In the genomic region with DNA sequence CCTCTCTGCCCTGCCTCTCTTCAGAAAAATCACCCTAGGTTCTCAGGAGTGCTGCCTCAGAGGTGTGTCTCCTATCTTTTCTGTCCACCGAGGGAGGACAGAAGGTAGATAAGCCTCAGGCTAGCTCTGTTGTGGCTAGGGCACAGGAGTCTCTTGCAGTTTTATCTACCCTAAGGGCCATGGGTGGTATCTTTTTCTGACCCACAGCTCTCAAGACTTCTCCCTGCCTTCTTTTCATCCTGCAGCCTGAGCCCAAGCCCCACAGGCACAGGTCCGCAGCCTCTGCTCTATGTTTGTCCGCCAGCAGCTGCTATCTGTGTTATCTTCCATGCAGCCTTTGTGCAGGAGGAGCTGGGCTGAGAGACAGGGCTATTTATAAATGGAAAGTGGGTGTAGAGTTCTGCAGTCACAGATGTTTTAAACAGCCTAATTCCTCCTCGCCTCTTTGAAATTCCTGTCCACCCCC, we compare ENCODE assay signal across 9 mouse cellular contexts. TPM values are rescaled to one million over a fixed set of nuclear protein-coding genes. Genes with fewer than 3 reads are reported as not detected.
DNase-seq lines count a peak whose midpoint lies in the region; ATAC-seq and TF ChIP-seq lines count a peak whose summit lies in the region.
"Had no signal": no experiment of that assay in that cellular context is flagged by ENCODE, and none has a peak within 500 bp of the region (broad histone marks: within the 10 kb centered on the region; RNA-seq: fewer than 3 reads in every experiment).

No protein-coding gene starts in this region.

- WGBS in olfactory bulb, adult 2 months: 9% methylated on average over 4 of the region's 4 CpGs
- WGBS in thymus, adult 2 months: 74% methylated on average over 4 of the region's 4 CpGs

- no peaks in the 10 kb centered on the region for H3K27me3 ChIP-seq in G1E (ENCODE audit: insufficient read depth, low read length)
- H3K27me3 ChIP-seq in thymus, adult 2 months (ENCODE audit: control insufficient read depth, insufficient read depth, low read length): no peaks in the 10 kb centered on the region
- H3K27me3 ChIP-seq: hindbrain, embryonic 15.5 days had no signal

- intact Hi-C loops in gastrocnemius, postnatal 36 days (cut with DNase I): no loop called here
- intact Hi-C loops in left cerebral cortex, postnatal 10 days (cut with DNase I): no loop called here

- H3K9me3 ChIP-seq in G1E (replicated peaks): no peaks in the 10 kb centered on the region
- H3K9me3 ChIP-seq: hindbrain, embryonic 15.5 days had no signal

- no peak for TF ChIP-seq POLR2A in embryonic fibroblast, embryonic 13.5 days (IDR thresholded peaks at IDR 0.05; ENCODE audit: low read depth, low read length)
- peak; percentile 42; the same call in 1 of the 2 replicates for TF ChIP-seq POLR2A in olfactory bulb, adult 2 months (IDR thresholded peaks at IDR 0.05; ENCODE audit: insufficient read depth, low read depth, low read length)
- TF ChIP-seq POLR2A in thymus, adult 2 months (IDR thresholded peaks at IDR 0.05; ENCODE audit: control insufficient read depth, extremely low read depth, insufficient read depth, low read length, poor library complexity): no peak

- TF ChIP-seq CTCF in G1E (IDR thresholded peaks at IDR 0.05; ENCODE audit: low read depth, low read length): no peak
- TF ChIP-seq CTCF in embryonic fibroblast, embryonic 13.5 days (IDR thresholded peaks at IDR 0.05; ENCODE audit: borderline replicate concordance, insufficient read depth, low read length): no peak
- no peak for TF ChIP-seq CTCF in olfactory bulb, adult 2 months (IDR thresholded peaks at IDR 0.05; ENCODE audit: insufficient read depth, low read depth, low read length)
- no peak for TF ChIP-seq CTCF in thymus, adult 2 months (IDR thresholded peaks at IDR 0.05; ENCODE audit: borderline replicate concordance, control insufficient read depth, extremely low read depth, insufficient read depth, low read length, poor library complexity)

- peak overlapping the region; percentile 28 for H3K27ac ChIP-seq in embryonic fibroblast, embryonic 13.5 days (ENCODE audit: insufficient read depth, low read length)
- H3K27ac ChIP-seq in olfactory bulb, adult 2 months (ENCODE audit: insufficient read depth, low read depth, low read length): peak overlapping the region; percentile 97
- H3K27ac ChIP-seq in thymus, adult 2 months (ENCODE audit: control insufficient read depth, insufficient read depth, low read length): no peak overlapping the region
- H3K27ac ChIP-seq: hindbrain, embryonic 15.5 days had no signal

- ATAC-seq in G1E (ENCODE audit: extremely low read depth, insufficient number of reproducible peaks, low FRiP score, poor library complexity, severe bottlenecking): peak; percentile 92

- H3K4me3 ChIP-seq in G1E (ENCODE audit: low read depth, low read length): peak overlapping the region; percentile 47; the same call in 1 of the 2 replicates
- no peak overlapping the region for H3K4me3 ChIP-seq in embryonic fibroblast, embryonic 13.5 days (ENCODE audit: insufficient read depth, low read length)
- no peak overlapping the region for H3K4me3 ChIP-seq in olfactory bulb, adult 2 months (ENCODE audit: insufficient read depth, low read depth, low read length)
- no peak overlapping the region for H3K4me3 ChIP-seq in thymus, adult 2 months (ENCODE audit: control insufficient read depth, insufficient read depth, low read length)
- H3K4me3 ChIP-seq: hindbrain, embryonic 15.5 days had no signal

- peak; percentile 39 for DNase-seq in gastrocnemius, postnatal 10 days
- DNase-seq in gastrocnemius, postnatal 36 days: no peak
- peak; percentile 56 for DNase-seq in G1E (ENCODE audit: low spot score)
- peak; percentile 37 to 58 for DNase-seq in left cerebral cortex, postnatal 10 days (ENCODE audit: extremely low spot score in 1 of 2, low spot score in 2 of 2)
- DNase-seq in thymus, adult 2 months: no peak
- DNase-seq in urinary bladder, adult 18-20 months (ENCODE audit: low spot score in 2 of 2): no peak

- peaks cover 56% of the 10 kb centered on the region for H3K4me1 ChIP-seq in G1E (ENCODE audit: insufficient read depth, low read depth, low read length)
- H3K4me1 ChIP-seq in embryonic fibroblast, embryonic 13.5 days (ENCODE audit: control insufficient read depth, insufficient read depth, low read length): no peaks in the 10 kb centered on the region
- peaks cover 18% of the 10 kb centered on the region for H3K4me1 ChIP-seq in olfactory bulb, adult 2 months (ENCODE audit: control insufficient read depth, insufficient read depth, low read length)
- no peaks in the 10 kb centered on the region for H3K4me1 ChIP-seq in thymus, adult 2 months (replicated peaks; ENCODE audit: control insufficient read depth, insufficient read depth, low read length)

- peaks cover 35% of the 10 kb centered on the region for H3K36me3 ChIP-seq in G1E (replicated peaks)
- peaks cover 13% of the 10 kb centered on the region for H3K36me3 ChIP-seq in thymus, adult 2 months (ENCODE audit: control insufficient read depth, insufficient read depth, low read length)

RNA-seq across cellular contexts. Expression of gene C1qtnf4, which starts 15.5 kb away (rescaled TPM):
- 1 to 10 TPM; 7.1 to 8.5 TPM for total RNA-seq in gastrocnemius, postnatal 10 days (2021)
- total RNA-seq in gastrocnemius, postnatal 36 days (2021): 1 to 10 TPM; 2.7 to 4.1 TPM
- total RNA-seq in G1E (2014; fragmentation: Nextera tagmentation): not detected in 2 replicates
- 0.16 TPM in 1 of 2 replicates, not detected in the other for total RNA-seq in G1E (2017)
- polyA plus RNA-seq in G1E (2012): not detected in 2 replicates
- 0.77 and 0.81 TPM in 2 replicates for polyA plus RNA-seq in embryonic fibroblast, embryonic 13.5 days (2011; ENCODE audit: insufficient read length, low read depth, missing spikeins)
- 100 to 1,000 TPM; 220 to 233 TPM for total RNA-seq in left cerebral cortex, postnatal 10 days (2021)
- not detected in 2 replicates for polyA plus RNA-seq in olfactory bulb, adult 2 months (2012; ENCODE audit: insufficient read depth, insufficient read length, low replicate concordance, missing spikeins)
- 2.5 and 4.9 TPM in 2 replicates for polyA plus RNA-seq in thymus, adult 2 months (2012; rRNA removed)

RNA-seq across cellular contexts. Expression of gene Mtch2, which starts 23.2 kb away (rescaled TPM):
- 100 to 1,000 TPM; 153 to 155 TPM for total RNA-seq in gastrocnemius, postnatal 10 days (2021)
- 100 to 1,000 TPM; 133 to 153 TPM for total RNA-seq in gastrocnemius, postnatal 36 days (2021)
- 142 and 174 TPM in 2 replicates for total RNA-seq in G1E (2014; fragmentation: Nextera tagmentation)
- total RNA-seq in G1E (2017): 226 and 233 TPM in 2 replicates
- 11.3 and 11.8 TPM in 2 replicates for polyA plus RNA-seq in G1E (2012)
- 236 and 266 TPM in 2 replicates for polyA plus RNA-seq in embryonic fibroblast, embryonic 13.5 days (2011; ENCODE audit: insufficient read length, low read depth, missing spikeins)
- total RNA-seq in left cerebral cortex, postnatal 10 days (2021): 100 to 1,000 TPM; 146 to 150 TPM
- polyA plus RNA-seq in olfactory bulb, adult 2 months (2012; ENCODE audit: insufficient read depth, insufficient read length, low replicate concordance, missing spikeins): 367 TPM in 1 of 2 replicates, not detected in the other
- 44.2 and 57.2 TPM in 2 replicates for polyA plus RNA-seq in thymus, adult 2 months (2012; rRNA removed)

RNA-seq across cellular contexts. Expression of gene Kbtbd4, which starts 34.4 kb away (rescaled TPM):
- total RNA-seq in gastrocnemius, postnatal 10 days (2021): 10 to 100 TPM; 14.9 to 20.1 TPM
- 10 to 100 TPM; 13.6 to 14.2 TPM for total RNA-seq in gastrocnemius, postnatal 36 days (2021)
- 18.2 and 21.4 TPM in 2 replicates for total RNA-seq in G1E (2014; fragmentation: Nextera tagmentation)
- 31.8 and 35.5 TPM in 2 replicates for total RNA-seq in G1E (2017)
- 4.0 and 6.6 TPM in 2 replicates for polyA plus RNA-seq in G1E (2012)
- polyA plus RNA-seq in embryonic fibroblast, embryonic 13.5 days (2011; ENCODE audit: insufficient read length, low read depth, missing spikeins): 18.2 and 21.9 TPM in 2 replicates
- 10 to 100 TPM; 40.9 to 43.6 TPM for total RNA-seq in left cerebral cortex, postnatal 10 days (2021)
- not detected in 2 replicates for polyA plus RNA-seq in olfactory bulb, adult 2 months (2012; ENCODE audit: insufficient read depth, insufficient read length, low replicate concordance, missing spikeins)
- polyA plus RNA-seq in thymus, adult 2 months (2012; rRNA removed): 26.9 and 29.1 TPM in 2 replicates

RNA-seq across cellular contexts. Expression of gene Ndufs3, which starts 34.5 kb away (rescaled TPM):
- total RNA-seq in gastrocnemius, postnatal 10 days (2021): 100 to 1,000 TPM; 406 to 473 TPM
- total RNA-seq in gastrocnemius, postnatal 36 days (2021): 100 to 1,000 TPM; 448 to 474 TPM
- total RNA-seq in G1E (2014; fragmentation: Nextera tagmentation) (106 and 132 TPM in 2 replicates), G1E (2017) (131 and 165 TPM in 2 replicates)
- polyA plus RNA-seq in G1E (2012): 86.8 and 94.6 TPM in 2 replicates
- polyA plus RNA-seq in embryonic fibroblast, embryonic 13.5 days (2011; ENCODE audit: insufficient read length, low read depth, missing spikeins): 99.4 and 118 TPM in 2 replicates
- total RNA-seq in left cerebral cortex, postnatal 10 days (2021): 100 to 1,000 TPM; 216 to 217 TPM
- polyA plus RNA-seq in olfactory bulb, adult 2 months (2012; ENCODE audit: insufficient read depth, insufficient read length, low replicate concordance, missing spikeins): not detected in 2 replicates
- 133 and 163 TPM in 2 replicates for polyA plus RNA-seq in thymus, adult 2 months (2012; rRNA removed)

Comparison
In these comparisons a context has a peak if more than half of its experiments do, and no peak if none do; other contexts are left out.
1. DNase-seq: peak in gastrocnemius, postnatal 10 days (single experiment), G1E (single experiment) and left cerebral cortex, postnatal 10 days (2 of 2); none in gastrocnemius, postnatal 36 days (0 of 2), thymus, adult 2 months (single experiment) and urinary bladder, adult 18-20 months (0 of 2).
2. RNA of gene C1qtnf4, which starts 15.5 kb away (total RNA-seq): 220 to 233 TPM in left cerebral cortex, postnatal 10 days; 7.1 to 8.5 TPM in gastrocnemius, postnatal 10 days, 2.7 to 4.1 TPM in gastrocnemius, postnatal 36 days and 0.16 TPM in G1E; every median in the first group is over 10 times any median in the second.